Mouse (Mus musculus): ENCODE measurements around the gene Btbd2.

Gene Btbd2

DNA sequence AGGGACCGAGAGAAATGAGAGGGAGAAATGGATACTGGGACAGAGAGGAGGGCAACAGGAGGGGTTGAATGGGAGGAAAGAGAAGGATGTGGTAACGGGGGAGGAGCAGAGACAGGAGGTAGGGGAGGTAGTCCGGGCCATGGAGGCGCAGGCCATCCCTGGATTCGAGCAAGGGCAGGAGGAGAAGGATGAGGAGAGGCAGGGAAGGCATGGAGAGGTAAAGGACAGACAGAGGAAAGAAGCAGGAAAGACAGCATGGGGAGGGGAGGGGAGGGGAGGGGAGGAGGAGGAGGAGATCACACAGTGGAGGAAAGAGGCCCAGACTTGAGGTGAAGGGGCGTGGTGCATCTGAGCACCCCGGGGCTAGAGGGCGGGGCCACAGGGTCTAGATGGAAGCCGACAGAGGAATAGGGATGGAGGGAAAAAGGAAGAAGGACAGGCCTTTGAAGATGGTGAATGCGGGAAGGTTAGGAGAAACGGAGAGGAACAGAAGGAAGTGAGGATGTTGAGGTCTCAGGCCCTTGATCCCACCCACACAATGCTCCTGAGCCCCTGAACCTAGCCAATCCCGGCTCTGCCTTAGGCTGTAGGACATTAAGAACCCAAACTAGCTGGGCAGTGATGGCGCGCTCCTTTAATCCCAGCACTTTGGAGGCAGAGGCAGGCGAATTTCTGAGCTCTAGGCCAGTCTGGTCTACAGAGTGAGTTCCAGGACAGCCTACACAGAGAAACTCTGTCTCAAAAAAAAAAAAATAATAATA is at the start of gene Btbd2:
TSS of gene Btbd2 (minus strand) at position 209 of the 761 bp plus-strand sequence.
- DNase-seq (ENCODE audit: low read depth, low spot score): peak; percentile 61

DNA sequence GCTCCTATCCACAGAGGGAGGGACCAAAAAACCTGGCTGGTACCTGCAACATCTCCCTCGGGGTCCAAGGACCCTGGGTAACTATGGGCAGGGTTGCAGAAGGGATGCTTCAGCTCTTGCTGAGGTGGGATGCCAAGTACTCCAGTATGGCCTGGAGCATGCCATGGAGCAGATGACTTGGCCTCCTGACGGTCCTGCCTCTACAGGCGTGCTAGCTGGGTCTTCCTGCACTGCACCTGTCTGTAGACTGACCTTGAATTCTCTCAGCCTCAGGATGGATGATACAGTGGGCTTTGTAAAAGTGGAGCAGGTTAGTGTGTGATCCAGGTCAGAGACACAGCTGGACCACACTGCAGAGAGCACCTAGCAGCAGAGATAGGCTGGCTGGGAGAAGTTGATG is 48.6 kb upstream of the Btbd2 start:
- DNase-seq (ENCODE audit: low read depth, low spot score): no peak

DNA sequence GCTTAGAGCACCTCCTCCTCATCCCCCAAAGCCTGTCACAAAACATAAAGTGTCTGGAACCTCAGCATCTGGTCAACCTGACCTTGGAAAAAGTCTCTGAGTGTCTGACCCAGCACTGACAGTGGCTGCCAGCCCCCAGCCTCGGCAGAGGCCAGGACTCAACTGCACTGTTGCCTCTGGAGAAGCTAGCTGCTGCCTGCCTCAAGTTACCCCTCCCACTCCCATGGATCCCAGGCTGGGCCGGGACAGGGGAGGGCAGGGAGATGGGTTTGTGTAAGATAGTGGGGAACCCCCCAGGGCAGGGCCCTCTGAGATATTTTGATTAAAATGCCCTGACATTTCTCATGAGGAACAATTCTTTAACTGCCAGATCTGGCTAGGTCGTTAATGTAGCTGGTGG is 48.2 kb upstream of the Btbd2 start:
- DNase-seq (ENCODE audit: low read depth, low spot score): no peak

DNA sequence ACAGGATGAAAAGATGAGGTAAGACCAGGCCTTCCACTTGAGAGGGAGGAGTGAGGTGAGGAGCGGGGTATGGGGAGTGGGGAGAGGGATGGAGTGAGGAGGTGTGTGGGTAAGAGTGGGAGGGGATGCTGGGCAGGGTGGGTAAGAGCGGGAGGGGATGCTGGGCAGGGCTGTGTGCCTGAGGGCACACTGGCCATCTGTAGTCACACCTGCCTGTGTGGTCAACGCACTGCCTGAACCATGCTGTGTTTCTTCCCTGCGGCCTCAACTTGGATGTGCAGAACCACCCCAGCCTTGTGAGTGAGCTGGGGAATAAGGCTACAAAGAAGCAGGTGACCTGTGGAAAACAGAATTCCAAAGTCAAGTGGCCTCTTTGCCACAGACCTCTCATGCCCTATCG is 47.5 kb upstream of the Btbd2 start:
- DNase-seq (ENCODE audit: low read depth, low spot score): no peak

DNA sequence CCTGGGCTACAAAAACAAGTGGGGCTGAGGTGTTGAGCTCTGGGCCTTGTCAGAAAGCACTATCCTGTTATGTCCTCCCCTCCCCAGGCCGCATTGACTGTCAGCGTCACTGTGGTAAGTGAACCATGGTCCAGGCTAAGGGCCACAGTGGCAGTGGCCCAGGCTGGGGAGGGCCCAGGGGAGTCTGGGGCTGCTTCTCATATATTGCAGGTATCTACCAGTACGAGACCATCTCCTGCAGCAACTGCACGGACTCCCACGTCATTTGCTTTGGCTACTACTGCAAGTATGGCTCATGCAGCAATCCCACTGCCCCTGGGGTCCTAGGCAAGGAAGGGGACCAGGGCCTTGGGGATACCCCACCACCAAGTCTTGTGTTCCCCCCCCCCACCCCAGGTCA is 46.8 kb upstream of the Btbd2 start:
- DNase-seq (ENCODE audit: low read depth, low spot score): no peak

DNA sequence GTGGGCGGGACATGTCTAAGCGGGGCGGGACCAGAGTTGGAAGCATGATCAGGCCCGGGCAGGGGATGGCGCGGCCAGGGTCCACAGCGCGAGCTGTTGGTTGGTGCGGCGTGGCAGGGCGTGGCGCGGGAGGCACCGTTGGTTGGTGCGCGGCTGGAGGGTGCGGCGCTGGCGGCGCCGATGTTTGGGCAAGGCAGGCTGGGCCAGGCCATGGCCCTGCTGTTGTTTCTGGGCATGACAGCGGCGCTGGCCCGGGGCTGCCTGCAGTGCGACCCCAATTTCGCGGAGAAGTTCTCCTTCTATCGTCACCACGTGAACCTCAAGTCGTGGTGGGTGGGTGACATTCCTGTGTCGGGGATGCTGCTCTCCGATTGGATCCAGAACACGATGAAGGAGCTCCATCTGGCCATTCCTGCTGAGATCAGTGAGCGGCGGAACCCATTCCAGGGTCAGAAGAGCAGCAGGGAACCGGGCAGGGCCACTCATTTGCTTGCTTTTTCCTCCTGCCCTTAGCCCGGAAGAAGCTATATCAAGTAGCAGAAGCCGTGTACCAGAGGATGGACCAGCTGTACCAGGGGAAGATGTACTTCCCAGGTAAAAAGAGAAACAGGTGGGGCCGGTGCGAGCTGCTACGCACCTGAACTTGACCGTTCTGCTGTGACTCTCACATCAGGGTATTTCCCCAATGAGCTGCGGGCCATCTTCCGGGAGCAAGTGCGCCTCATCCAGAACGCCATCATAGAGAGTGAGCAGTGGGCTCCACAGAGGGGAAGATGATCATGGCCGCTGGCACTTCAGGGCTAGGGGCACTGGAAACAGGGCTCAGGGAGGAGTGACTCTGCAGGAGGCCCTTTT is 45.9 kb upstream of the Btbd2 start:
- peak; percentile 93 for DNase-seq (ENCODE audit: low read depth, low spot score)

DNA sequence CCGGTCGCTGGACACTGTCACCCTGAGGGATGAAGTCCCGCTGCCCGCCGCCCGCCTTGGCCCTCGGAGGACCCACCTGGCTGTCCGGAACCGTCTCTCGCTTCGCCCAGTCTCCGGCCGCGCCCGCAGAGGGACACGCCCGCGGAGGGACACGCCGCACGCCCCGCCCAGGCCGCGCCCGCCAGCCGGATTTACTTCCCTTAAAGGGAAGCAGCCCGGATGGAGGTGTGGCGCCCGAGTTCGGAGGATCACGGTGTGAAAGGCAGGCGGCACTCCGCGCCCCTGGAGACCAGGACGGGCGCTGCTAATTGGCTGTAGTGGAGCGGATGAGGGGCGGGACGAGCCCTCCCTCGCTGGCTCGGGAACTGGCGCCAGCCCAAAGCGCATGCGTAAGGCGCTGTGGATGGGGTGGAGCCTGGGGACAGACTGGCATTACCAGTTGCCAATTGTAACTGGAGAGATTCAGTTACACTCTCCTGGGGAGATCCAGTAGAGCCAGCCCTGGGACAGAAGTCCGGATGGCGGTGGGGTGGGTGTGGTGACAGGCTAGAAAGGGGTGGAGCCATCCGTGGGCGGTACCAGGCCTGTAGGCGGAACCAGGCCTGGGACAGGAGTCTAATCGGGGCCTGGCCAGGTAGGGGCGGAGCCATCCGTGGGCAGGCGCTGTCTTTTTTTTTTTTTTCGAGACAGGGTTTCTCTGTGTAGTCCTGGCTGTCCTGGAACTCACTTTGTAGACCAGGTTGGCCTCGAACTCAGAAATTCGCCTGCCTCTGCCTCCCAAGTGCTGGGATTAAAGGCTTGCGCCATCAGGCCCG is 45.1 kb upstream of the Btbd2 start, which contains the start of the genes Mob3a and Izumo4:
TSS of gene Mob3a (minus strand) at position 257 of the 815 bp plus-strand sequence.
TSS of gene Izumo4 (plus strand) at position 464 of the 815 bp plus-strand sequence.
- peak; percentile 99 for DNase-seq (ENCODE audit: low read depth, low spot score)

DNA sequence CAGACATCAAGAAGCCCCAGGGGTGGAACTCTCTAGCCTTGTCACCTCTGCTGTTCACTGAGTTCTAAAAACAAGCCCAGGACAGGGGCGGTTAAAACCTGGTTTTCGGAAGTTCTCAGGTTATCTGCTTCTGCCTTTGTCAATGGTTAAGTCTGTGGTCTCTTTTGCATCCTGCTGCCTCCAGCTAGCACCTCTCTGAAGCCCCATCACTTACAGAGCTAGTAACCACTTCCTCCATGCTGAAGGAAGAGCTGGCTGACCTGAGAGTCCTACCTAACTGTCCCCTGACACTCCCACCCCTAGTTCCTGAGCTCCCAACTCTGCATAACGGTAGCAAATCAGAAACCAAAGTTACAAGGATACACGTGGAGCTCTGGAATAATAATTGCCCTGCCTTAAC is 43.9 kb upstream of the Btbd2 start:
- DNase-seq (ENCODE audit: low read depth, low spot score): peak; percentile 33

DNA sequence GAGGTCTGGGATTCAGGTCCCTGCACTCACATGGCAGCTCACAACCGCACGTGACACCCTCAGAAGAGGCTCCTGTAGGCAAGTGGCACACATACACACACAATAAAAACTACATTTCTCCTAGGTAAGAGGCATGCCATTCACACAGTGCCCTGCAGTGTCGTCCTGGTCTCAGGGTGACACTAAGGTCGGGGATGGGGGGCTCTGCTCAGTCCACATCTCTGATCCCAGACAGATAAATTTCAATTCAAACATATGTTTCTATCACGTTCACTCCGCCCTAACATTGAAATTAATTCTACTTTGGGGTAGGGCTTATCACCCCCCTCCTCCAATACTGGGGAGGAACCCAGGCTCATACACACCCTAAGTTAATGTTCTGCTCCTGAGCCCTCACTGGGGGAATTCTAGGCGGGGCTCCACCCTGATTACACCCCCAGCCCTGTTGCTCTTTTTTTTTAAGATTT is 43.2 kb upstream of the Btbd2 start:
- no peak for DNase-seq (ENCODE audit: low read depth, low spot score)

DNA sequence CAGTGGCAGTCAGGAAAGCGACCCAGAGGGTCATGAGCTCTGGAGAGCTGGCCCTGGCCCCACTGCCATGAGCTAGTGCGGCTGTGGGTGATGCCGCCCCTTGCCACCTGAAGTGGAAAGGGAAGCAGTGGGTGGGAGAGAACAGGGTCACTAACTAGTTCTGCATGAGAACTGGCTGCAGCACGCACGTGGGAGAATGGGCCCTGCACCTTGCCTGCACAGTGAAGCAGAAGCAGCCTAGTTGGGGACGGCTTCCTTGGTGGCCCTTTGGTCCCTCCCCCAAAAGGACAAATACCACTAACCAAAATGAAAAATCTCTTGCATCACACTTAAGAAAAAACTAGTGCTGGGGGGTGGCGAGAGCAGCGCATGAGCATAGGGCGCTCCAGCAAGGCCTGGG is 41.7 kb upstream of the Btbd2 start:
- DNase-seq (ENCODE audit: low read depth, low spot score): no peak

DNA sequence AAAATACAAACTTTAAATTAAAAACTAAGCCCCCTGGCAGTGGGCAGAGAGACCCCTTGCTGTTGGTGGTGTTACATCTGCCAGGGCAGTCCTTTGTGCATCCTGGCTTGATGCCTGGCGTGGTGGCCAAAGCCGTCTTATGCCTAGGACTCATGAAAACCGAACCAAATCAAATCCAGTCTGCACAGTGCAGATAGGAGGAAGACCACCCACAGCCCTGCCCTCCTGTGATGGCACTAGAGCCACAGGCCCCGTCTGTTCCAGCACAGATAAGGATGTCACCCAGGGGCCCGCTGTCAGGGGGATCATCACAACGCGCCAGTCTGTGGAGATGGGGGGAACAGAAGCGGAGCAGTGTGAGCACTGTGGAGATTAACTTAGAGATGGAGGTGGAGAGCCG is 40.9 kb upstream of the Btbd2 start:
- no peak for DNase-seq (ENCODE audit: low read depth, low spot score)

DNA sequence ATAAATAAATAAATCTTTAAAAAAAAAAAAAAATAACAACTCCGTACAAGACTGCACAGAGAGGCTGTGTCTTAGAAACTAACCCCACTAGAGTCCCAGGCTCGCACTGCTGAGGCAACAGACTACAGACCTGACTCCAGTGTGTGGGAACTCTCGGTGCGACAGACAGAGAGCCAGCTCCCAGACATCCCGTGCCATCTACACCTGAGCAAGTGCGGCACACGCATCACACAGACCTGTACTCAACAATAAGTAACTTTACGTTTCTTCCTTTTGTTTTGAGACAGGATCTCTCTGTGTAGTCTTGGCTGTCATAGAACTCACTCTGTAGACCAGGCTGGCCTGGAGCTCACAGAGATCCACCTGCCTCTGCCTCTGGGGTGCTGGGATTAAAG is 40.5 kb upstream of the Btbd2 start:
- no peak for DNase-seq (ENCODE audit: low read depth, low spot score)

DNA sequence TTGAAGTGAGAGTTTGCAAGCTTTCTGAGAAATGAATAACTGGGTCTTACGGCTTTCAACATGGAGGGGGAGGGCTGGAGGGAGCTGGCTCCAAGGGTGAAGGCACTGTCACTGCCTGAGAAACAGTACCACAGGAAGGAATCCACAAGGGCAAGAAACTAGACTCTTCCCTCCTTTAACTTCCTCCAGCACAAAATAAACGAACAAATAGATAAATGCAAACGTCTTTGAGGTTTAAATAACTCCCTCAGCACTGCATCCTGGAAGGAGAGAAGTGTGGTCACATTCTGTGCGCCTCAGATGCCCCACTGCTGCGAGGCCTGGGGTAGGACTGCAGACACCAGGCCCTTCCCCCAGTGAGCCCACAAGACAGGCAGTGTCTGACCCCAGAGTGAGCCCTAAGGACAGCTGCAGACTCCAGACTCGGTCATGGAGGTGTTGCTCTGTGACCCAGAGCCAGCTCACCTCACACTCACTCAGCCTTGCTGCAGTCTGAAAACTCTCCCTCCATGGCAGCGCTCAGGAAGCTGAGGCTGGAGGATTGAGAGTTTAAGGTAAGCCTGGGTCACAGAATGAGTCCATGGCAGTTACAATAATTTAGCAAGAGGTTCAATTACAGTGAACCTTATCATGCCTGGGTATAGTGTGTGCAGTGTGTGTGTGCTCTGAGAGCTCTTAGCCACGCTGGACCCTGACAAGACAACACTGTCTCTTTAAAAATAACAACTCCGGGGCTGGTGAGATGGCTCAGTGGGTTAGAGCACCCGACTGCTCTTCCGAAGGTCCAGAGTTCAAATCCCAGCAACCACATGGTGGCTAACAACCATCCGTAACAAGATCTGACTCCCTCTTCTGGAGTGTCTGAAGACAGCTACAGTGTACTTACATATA is 39.9 kb upstream of the Btbd2 start:
- DNase-seq (ENCODE audit: low read depth, low spot score): no peak

DNA sequence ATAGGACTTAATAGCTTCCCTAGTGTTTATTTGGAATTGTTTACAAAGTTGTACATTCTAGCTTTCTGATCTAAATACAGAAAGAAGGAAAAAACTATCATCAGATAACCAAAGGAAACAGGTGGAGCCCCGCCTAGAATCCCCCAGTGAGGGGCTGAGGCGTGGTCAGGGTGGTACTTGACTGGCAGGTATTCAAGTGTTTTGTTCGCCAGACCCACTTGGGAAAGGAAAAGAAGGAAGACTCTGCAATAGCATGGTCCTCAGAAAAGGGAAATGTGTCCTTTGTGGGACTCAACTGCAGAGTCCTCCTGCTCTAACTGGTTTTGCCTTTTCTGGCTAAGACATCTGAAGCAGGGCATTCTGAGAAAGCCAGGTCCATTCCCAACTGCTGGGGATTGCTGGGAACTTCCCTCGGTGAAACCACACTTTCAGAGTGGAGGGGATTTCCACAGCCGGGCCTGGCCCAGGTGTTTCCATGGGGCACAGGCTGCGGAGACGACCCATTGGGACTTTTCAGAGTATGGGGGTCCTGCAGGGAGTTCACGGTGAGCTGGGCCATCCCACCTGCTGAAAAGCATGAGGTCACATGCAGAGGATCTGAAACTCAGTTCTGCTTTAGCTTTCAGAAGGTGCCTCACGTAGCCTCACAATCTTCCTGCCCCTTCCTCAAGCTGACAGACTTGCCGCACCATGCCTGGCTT is 39.1 kb upstream of the Btbd2 start:
- no peak for DNase-seq (ENCODE audit: low read depth, low spot score)

DNA sequence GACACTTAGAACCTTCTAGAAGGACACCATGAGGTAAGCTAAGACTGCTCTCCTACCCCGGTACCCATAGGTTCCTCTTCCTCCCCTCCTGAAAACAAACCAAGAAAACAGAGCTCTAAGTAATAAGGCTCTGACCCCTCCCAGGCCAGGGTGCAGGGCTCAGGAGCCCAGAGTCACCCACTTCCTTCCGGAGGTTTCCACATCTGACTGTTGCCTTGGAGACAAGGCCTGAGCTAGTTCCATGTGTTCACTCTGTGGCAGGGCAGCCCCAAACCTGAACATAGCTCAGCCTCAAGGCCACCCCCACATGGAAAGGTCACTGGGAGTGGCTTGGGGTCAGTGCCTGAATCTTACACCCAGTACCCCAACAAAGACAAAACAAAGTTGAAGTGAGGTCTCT is 38.3 kb upstream of the Btbd2 start:
- DNase-seq (ENCODE audit: low read depth, low spot score): no peak

DNA sequence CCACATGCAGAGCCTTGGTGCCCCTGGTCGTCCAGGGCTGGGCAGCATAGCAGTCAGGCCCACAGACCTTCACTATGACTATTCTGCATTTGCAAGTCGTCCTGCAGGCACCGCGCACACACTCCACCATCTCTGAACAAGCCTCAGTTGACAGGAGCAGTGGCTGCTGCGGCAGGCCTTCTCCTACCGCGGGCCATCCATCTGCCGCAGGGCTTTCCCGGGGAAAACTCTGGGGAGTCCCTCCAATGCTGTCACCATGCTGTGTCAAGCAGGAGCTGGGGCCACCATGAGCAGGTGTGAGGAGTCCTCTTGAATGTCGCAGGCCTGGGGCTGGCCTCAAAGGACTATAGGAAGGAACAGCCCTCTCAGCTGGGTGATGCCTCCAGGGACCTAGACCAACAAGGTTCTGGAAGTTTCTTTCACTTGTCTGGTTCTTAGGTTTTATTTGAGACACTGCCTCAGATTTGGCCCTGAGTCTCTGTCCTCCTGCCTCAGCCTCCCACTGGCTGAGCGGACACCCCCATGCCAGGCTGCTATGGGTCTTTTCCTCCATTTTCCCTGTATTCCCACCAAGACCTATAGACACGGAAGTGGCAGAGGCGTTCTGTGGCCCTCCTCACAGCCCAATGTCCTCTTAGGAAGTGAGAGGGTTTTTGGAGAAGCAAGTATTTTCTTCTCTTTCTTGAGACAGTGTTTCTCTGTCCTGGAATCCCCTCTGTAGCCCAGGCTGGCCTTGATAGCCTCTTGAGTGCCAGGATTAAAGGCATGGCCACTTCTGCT is 37.5 kb upstream of the Btbd2 start:
- DNase-seq (ENCODE audit: low read depth, low spot score): no peak

DNA sequence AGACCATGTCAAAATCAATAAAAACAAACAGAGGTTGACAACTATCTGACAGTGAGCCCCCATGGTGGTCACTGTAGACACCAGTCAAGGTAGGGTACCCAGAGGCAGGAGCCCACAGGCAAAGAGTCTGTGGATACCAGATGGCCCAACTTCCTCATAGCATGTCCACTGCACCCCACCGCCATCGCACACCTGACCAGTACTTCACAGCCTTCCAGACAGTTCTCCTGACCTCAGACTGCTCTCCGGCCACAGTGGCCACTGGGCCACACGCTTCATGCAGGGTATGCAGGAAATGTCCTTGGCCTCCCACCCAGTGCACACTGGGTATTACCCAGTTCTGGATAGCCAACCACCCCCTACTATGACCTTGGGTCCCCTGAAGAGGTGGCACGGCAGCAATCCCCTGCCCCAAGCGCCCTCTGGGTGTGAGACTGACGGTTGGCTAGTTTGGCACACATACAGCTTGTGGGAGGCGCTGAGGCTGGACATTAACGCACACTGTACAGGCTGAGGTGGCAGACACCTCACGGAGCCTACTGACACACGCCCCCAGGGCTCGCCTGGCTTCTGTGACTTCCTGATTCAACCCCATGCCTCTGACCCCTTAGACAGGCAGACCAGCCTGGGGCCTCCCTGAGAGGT is 36.7 kb upstream of the Btbd2 start:
- no peak for DNase-seq (ENCODE audit: low read depth, low spot score)

DNA sequence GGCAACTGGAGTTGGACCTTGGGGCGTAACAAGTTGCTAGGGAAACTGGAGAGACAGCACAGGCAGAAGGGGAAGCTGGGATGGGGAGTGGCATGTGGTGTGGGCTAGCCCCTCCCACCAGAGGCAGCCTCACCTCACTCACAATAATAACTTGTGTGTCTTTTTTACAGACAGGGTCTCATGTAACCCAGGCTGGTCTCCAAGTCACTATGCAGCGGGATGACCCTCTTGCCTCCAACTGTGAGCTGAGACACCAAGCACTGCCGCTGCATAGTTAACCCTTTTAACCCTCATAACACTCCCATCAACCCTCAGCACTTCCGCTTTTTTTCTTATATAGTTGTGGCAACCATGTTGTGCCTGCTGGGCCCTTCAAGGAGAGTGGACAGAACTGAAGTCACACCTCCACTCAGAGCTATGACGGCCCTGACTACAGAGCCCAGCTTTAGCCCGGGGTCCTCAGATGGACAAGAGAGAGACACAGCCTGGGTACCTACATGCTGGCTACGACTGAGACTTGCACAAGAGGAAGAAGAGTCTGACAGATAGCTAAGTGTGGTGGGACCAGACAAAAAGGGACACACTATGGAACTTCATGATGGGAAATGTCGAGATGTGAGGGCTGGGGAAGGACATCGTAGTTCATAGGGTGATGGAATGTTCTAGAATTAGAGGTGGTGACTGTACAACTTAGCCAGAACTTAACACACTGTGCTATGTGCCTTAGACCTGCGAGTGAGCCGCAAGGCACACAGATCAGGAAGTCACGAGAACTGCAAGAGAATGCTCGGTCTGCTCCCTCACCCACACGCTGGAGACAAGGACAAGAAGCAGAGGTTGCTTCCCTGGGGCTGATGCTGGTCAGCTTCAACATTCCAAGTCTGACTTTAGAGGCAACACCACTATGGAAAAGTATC is 35.6 kb upstream of the Btbd2 start:
- no peak for DNase-seq (ENCODE audit: low read depth, low spot score)

Data from 3T3-L1 (cell line).